Mouse (Mus musculus) adrenal gland, adult 8-10 months (tissue): ENCODE results near the gene H6pd. TPM values are rescaled to one million over a fixed set of nuclear protein-coding genes. Genes with fewer than 3 reads are reported as not detected.

Experiments
- DNase-seq: peaks from one replicate; pipeline ENCODE4 v3.0.0; 2022
- total RNA-seq, 4 experiments: library from RNA; stranded (reverse); gene quantifications; 2 replicates each; pipeline ENCODE4 v1.2.4; 2022

Gene H6pd
- total RNA-seq, 4 experiments from 2014 or later, result 122 to 173 (median 155) TPM

- no peak for DNase-seq
Measured at GRCm38 (mm10) chr4:150019741-150020380, 11.0 kb upstream of the H6pd start.

GRCm38 (mm10) chr4:150015436-150015835 lies 6.6 kb upstream of the H6pd start:
- no peak for DNase-seq

- DNase-seq, result no peak
Measured at GRCm38 (mm10) chr4:150014378-150015091, 5.7 kb upstream of the H6pd start.

- DNase-seq, result no peak
Measured at GRCm38 (mm10) chr4:150013805-150014204, 5.0 kb upstream of the H6pd start.

GRCm38 (mm10) chr4:150013186-150013690 lies 4.4 kb upstream of the H6pd start:
- DNase-seq, result no peak

GRCm38 (mm10) chr4:150012322-150012723 lies 3.5 kb upstream of the H6pd start:
- DNase-seq, result no peak

GRCm38 (mm10) chr4:150011564-150012321 lies 2.9 kb upstream of the H6pd start:
- no peak for DNase-seq

- no peak for DNase-seq
Measured at GRCm38 (mm10) chr4:150010054-150010730, 1.4 kb upstream of the H6pd start.

- DNase-seq, result no peak
Measured at GRCm38 (mm10) chr4:150009587-150009930, 736 bp upstream of the H6pd start.

GRCm38 (mm10) chr4:150008325-150008852 lies 434 bp downstream of the H6pd start:
- peak; percentile 78 for DNase-seq

GRCm38 (mm10) chr4:150007444-150007843 lies 1.4 kb downstream of the H6pd start:
- no peak for DNase-seq

- no peak for DNase-seq
Measured at GRCm38 (mm10) chr4:150006991-150007390, 1.8 kb downstream of the H6pd start.

GRCm38 (mm10) chr4:150006122-150006854 lies 2.5 kb downstream of the H6pd start:
- no peak for DNase-seq

GRCm38 (mm10) chr4:150005231-150005630 lies 3.6 kb downstream of the H6pd start:
- DNase-seq, result no peak

GRCm38 (mm10) chr4:150003641-150004040 lies 5.2 kb downstream of the H6pd start:
- no peak for DNase-seq

GRCm38 (mm10) chr4:150003021-150003580 lies 5.7 kb downstream of the H6pd start:
- DNase-seq, result no peak

GRCm38 (mm10) chr4:150002021-150002528 lies 6.7 kb downstream of the H6pd start:
- no peak for DNase-seq

GRCm38 (mm10) chr4:150001221-150001860 lies 7.5 kb downstream of the H6pd start:
- DNase-seq, result no peak

- no peak for DNase-seq
Measured at GRCm38 (mm10) chr4:149999931-150000555, 8.8 kb downstream of the H6pd start.

GRCm38 (mm10) chr4:149999510-149999900 lies 9.3 kb downstream of the H6pd start:
- DNase-seq, result no peak
